Mouse (Mus musculus) lung, embryonic 14.5 days (tissue): ENCODE measurements at regions not wholly inside any gene's neighbourhood (a gene's known extent, or its start where the extent isn't known, plus 50 kb on each side); places are given as distances from the start of the nearest gene placed in this dataset.
"Not testable (repeated sequence)": the region's sequence is repeated elsewhere in the genome, so short reads cannot be mapped to it uniquely, and the experiment has no call there.

ENCODE experiments used
- ATAC-seq: fragments of 200-750 bp; cut with Nextera tagmentation; 2 replicates; pipeline ENCODE4 v1.8.0; 2017; ENCODE audit warnings: mild to moderate bottlenecking, moderate TSS enrichment, moderate library complexity; ENCODE audit not compliant: insufficient read depth
- DNase-seq: peaks from one replicate; pipeline ENCODE4 v3.0.0-alpha.2; 2015
- H3K27ac ChIP-seq: fragments of 300-500 bp; sonication (generic); 2 replicates; pipeline ENCODE4 v1.5.1; 2014; ENCODE audit warnings: low read depth, mild to moderate bottlenecking, moderate library complexity
- H3K27me3 ChIP-seq: fragments of 300-500 bp; sonication (generic); 2 replicates; pipeline ENCODE4 v1.6.1; 2014; ENCODE audit warnings: low read length, control low read depth; ENCODE audit not compliant: insufficient read depth
- H3K36me3 ChIP-seq: fragments of 300-500 bp; sonication (generic); 2 replicates; pipeline ENCODE4 v1.6.1; 2014; ENCODE audit warnings: control low read depth; ENCODE audit not compliant: insufficient read depth
- H3K4me1 ChIP-seq: fragments of 300-500 bp; sonication (generic); 2 replicates; pipeline ENCODE4 v1.6.1; 2014; ENCODE audit warnings: antibody characterized with exemption, control low read depth; ENCODE audit not compliant: insufficient read depth
- H3K4me2 ChIP-seq: fragments of 300-500 bp; sonication (generic); 2 replicates; pipeline ENCODE4 v1.6.1; 2014; ENCODE audit warnings: mild to moderate bottlenecking
- H3K4me3 ChIP-seq: fragments of 300-500 bp; sonication (generic); 2 replicates; pipeline ENCODE4 v1.5.1; 2014; ENCODE audit warnings: low read depth, low read length
- H3K9ac ChIP-seq: fragments of 300-500 bp; sonication (generic); 2 replicates; pipeline ENCODE4 v1.6.1; 2014
- H3K9me3 ChIP-seq: fragments of 300-500 bp; sonication (generic); 2 replicates; pipeline ENCODE4 v1.6.1; 2016; ENCODE audit warnings: low read depth, low read length, control low read depth
- CTCF ChIP-seq: IDR thresholded peaks from 2 replicates; pipeline ENCODE4 v1.5.1; 2016; ENCODE audit warnings: antibody characterized with exemption, low read depth
- WGBS: fragments of 180-500 bp; shearing (Covaris S2); extraction: QIAGEN DNeasy Blood & Tissue Kit; methylation state at CpG from one replicate; pipeline ENCODE4 v1.1.7; 2014; 5-methylcytosine and 5-hydroxymethylcytosine counted together

GRCm38 (mm10) chr16:55758707-55759067 lies 80.0 kb downstream of the Nfkbiz start:
- H3K9ac ChIP-seq, result no peak overlapping the region
- ATAC-seq, result peak; percentile 33; the same call in 1 of the 2 replicates
- H3K4me3 ChIP-seq, result no peak overlapping the region

GRCm38 (mm10) chr16:55757952-55758706 lies 80.6 kb downstream of the Nfkbiz start:
- DNase-seq, result peak; percentile 32
- TF ChIP-seq CTCF, result no peak
- Histone ChIP-seq H3K27me3 (no peaks in the 10 kb centered on the region), H3K4me1 (no peaks in the 10 kb centered on the region), H3K9me3 (no peaks in the 10 kb centered on the region), H3K4me3 (no peak overlapping the region), H3K27ac (0 out of 2 replicates have a peak overlapping the region, but pooled peaks have one; percentile 2), H3K36me3 (no peaks in the 10 kb centered on the region), H3K4me2 (peak overlapping the region; percentile 16; the same call in 1 of the 2 replicates), H3K9ac (no peak overlapping the region)
- WGBS, result 17% methylated on average over 5 of the region's 5 CpGs
- peak; percentile 72 for ATAC-seq

More at GRCm38 (mm10) chr16:55758707-55759067, 80.0 kb downstream of the Nfkbiz start:
- Histone ChIP-seq H3K4me1 (no peaks in the 10 kb centered on the region), H3K27me3 (no peaks in the 10 kb centered on the region), H3K9me3 (no peaks in the 10 kb centered on the region), H3K36me3 (no peaks in the 10 kb centered on the region), H3K4me2 (peak overlapping the region; percentile 16; the same call in 1 of the 2 replicates), H3K27ac (no peak overlapping the region)
- TF ChIP-seq CTCF, result no peak
- 44% methylated on average over 11 of the region's 11 CpGs for WGBS
- peak; percentile 16 for DNase-seq

DNA sequence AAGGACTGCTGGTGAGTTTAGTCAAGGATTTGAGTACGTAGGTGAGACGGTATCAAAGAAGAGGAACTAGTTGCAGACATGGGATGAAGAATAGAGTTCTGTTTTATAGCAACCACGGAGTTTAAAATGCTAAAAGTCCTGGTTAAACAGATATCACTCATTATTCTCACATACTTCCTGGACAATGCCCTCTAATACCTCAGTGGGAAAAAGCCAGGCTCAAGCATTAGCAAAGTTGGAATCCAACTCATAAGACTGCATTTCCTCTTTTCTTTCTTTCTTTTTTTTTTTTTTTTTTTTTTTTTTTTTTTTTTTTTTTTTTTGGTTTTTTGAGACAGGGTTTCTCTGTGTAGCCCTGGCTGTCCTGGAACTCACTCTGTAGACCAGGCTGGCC lies 81.3 kb downstream of the Nfkbiz start:
- H3K4me1 ChIP-seq, H3K4me2 ChIP-seq, H3K36me3 ChIP-seq, H3K27me3 ChIP-seq, ATAC-seq, H3K9me3 ChIP-seq, H3K9ac ChIP-seq, DNase-seq, H3K27ac ChIP-seq, H3K4me3 ChIP-seq: not testable (repeated sequence)
- 68% methylated on average over 3 of the region's 3 CpGs for WGBS

- TF ChIP-seq CTCF, result no peak
- Histone ChIP-seq H3K4me1 (no peaks in the 10 kb centered on the region), H3K36me3 (no peaks in the 10 kb centered on the region), H3K4me2 (no peak overlapping the region), H3K27ac (no peak overlapping the region), H3K27me3 (no peaks in the 10 kb centered on the region), H3K4me3 (no peak overlapping the region), H3K9ac (no peak overlapping the region), H3K9me3 (no peaks in the 10 kb centered on the region)
- ATAC-seq (no peak), DNase-seq (peak; percentile 4)
- 85% methylated on average over 15 of the region's 15 CpGs for WGBS
These were observed 81.8 kb downstream of the Nfkbiz start for GRCm38 (mm10) chr16:55756764-55757421.

DNA sequence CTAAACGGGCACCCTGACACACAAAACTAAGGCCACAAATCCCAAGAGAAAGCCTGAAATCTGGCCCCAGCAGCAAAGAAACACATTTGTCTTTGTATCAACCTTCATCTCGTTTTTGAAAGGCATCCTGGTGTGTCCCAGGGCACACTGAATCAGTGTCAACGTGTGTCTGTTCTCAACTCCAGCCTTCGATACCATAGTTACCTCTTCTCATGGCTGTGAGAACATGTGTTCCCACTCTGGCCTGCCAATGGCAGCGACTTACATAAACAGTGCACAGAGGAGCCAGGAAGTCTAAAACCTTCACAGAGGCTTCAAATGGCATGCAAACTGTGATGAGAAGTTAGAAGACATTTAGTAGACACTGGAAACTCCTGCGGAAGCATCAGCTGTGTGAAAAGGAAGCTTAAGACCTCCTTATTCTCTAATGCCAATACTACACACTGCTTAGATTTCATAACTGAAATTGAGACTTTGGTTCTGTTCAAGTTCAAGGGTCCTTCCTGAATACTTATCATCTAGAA lies 83.3 kb downstream of the Nfkbiz start:
- DNase-seq (no peak), ATAC-seq (no peak)
- H3K9ac ChIP-seq, result no peak overlapping the region
- H3K36me3 ChIP-seq, result no peaks in the 10 kb centered on the region
- no peaks in the 10 kb centered on the region for H3K4me1 ChIP-seq
- WGBS, result 63% methylated on average over 6 of the region's 6 CpGs
- no peak overlapping the region for H3K27ac ChIP-seq
- no peak for TF ChIP-seq CTCF
- H3K4me3 ChIP-seq, result no peak overlapping the region
- H3K27me3 ChIP-seq, result no peaks in the 10 kb centered on the region
- no peak overlapping the region for H3K4me2 ChIP-seq
- no peaks in the 10 kb centered on the region for H3K9me3 ChIP-seq

DNA sequence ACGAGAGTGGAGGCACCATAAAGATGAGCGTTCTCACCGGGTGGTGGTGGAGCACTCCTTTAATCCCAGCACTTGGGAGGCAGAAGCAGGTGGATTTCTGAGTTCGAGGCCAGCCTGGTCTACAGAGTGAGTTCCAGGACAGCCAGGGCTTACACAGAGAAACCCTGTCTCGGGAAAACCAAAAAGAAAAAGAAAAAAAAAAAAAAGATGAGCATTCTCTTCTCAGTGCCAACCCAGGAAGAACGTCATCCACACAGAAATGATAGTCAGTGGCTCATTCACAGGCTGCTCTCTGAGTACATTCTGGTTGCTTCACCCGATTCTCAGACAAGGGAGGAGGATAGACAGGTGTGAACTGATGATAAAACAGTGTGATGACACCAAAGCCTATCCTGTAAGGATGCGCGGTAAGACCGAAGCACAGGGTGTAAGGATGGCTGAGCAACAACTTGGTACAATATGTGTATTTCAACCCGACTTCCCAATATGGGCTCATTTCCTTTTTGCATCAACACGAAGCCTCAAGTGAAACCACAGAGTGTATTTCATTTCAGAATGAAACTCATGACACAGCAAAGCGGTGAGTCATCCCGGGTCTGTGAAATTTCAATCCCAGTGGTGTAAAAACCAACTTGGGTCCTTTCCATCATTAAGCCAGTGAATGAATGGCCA lies 84.5 kb downstream of the Nfkbiz start:
- Histone ChIP-seq H3K27ac (no peak overlapping the region), H3K4me2 (no peak overlapping the region), H3K36me3 (no peaks in the 10 kb centered on the region), H3K4me3 (no peak overlapping the region), H3K9me3 (no peaks in the 10 kb centered on the region), H3K9ac (no peak overlapping the region), H3K27me3 (no peaks in the 10 kb centered on the region), H3K4me1 (no peaks in the 10 kb centered on the region)
- ATAC-seq, result no peak
- DNase-seq, result peak; percentile 3
- WGBS, result 85% methylated on average over 14 of the region's 14 CpGs
- no peak for TF ChIP-seq CTCF

- no peak overlapping the region for H3K4me3 ChIP-seq
- no peak overlapping the region for H3K27ac ChIP-seq
- H3K9me3 ChIP-seq, result no peaks in the 10 kb centered on the region
- H3K36me3 ChIP-seq, result no peaks in the 10 kb centered on the region
- DNase-seq (no peak), ATAC-seq (no peak)
- H3K4me2 ChIP-seq, result no peak overlapping the region
- H3K27me3 ChIP-seq, result no peaks in the 10 kb centered on the region
- no peak overlapping the region for H3K9ac ChIP-seq
- no peaks in the 10 kb centered on the region for H3K4me1 ChIP-seq
- WGBS, result 77% methylated on average over 4 of the region's 4 CpGs
- TF ChIP-seq CTCF, result no peak
These were observed 85.3 kb downstream of the Nfkbiz start for GRCm38 (mm10) chr16:55753380-55753779.
